ENCODE assay signal across 29 mouse cellular contexts in the genomic region with DNA sequence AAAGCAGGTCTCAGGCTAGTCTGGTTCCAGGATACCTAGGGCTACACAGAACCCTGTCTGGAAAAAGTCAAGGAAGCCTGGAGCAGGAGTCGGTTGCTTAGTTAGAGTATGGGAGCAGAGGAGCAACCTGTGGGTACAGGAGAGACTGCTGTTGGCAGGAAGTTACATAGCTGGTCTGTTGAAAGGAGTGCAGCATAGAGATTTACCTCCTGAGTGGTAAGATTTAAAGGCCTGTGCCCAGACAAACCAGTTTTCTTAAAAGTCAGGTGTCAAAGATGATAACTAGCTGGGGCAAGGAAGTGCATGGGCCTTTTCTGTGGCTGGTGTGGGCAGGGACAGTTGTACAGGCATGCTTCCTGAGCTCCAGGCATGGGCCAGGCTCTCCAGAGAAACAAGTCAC. TPM values are rescaled to one million over a fixed set of nuclear protein-coding genes. Genes with fewer than 3 reads are reported as not detected.
DNase-seq lines count a peak whose midpoint lies in the region; ATAC-seq and TF ChIP-seq lines count a peak whose summit lies in the region.
"Had no signal": no experiment of that assay in that cellular context is flagged by ENCODE, and none has a peak within 500 bp of the region (broad histone marks: within the 10 kb centered on the region; RNA-seq: fewer than 3 reads in every experiment).

No protein-coding gene starts in this region.

- no peaks in the 10 kb centered on the region for H3K9me3 ChIP-seq in liver, embryonic 11.5 days (ENCODE audit: control insufficient read depth, low read length)
- H3K9me3 ChIP-seq in midbrain, embryonic 13.5 days = no peaks in the 10 kb centered on the region
- no peaks in the 10 kb centered on the region for H3K9me3 ChIP-seq in midbrain, postnatal 0 days (ENCODE audit: low read length)
- H3K9me3 ChIP-seq: embryonic facial prominence, embryonic 13.5 days; forebrain, embryonic 12.5 days; hindbrain, embryonic 13.5 days; liver, embryonic 13.5 days; neural tube, embryonic 13.5 days had no signal

- no peak for TF ChIP-seq CTCF in midbrain, postnatal 0 days (IDR thresholded peaks at IDR 0.05)
- TF ChIP-seq CTCF in gastrocnemius, adult 2 months (IDR thresholded peaks at IDR 0.05) = no peak

- WGBS in liver, embryonic 11.5 days = 82% methylated on average over 1 of the region's 1 CpGs
- 87% methylated on average over 1 of the region's 1 CpGs for WGBS in midbrain, embryonic 13.5 days
- 90% methylated on average over 1 of the region's 1 CpGs for WGBS in midbrain, postnatal 0 days

- H3K4me1 ChIP-seq in liver, embryonic 11.5 days (replicated peaks; ENCODE audit: control insufficient read depth, insufficient read depth, low read length) = peaks cover 24% of the 10 kb centered on the region
- H3K4me1 ChIP-seq in midbrain, embryonic 13.5 days (replicated peaks) = peaks cover 40% of the 10 kb centered on the region
- H3K4me1 ChIP-seq in midbrain, postnatal 0 days (ENCODE audit: insufficient read depth, low read length) = no peaks in the 10 kb centered on the region

- no peak overlapping the region for H3K4me3 ChIP-seq in liver, embryonic 11.5 days (ENCODE audit: low read depth, low read length)
- H3K4me3 ChIP-seq in midbrain, embryonic 13.5 days (replicated peaks) = no peak overlapping the region
- H3K4me3 ChIP-seq in midbrain, postnatal 0 days (ENCODE audit: low read depth, low read length) = no peak overlapping the region
- H3K4me3 ChIP-seq in gastrocnemius, adult 2 months = no peak overlapping the region
- H3K4me3 ChIP-seq: embryonic facial prominence, embryonic 13.5 days; erythroblast, embryonic 14.5 days; forebrain, embryonic 12.5 days; hindbrain, embryonic 13.5 days; liver, embryonic 13.5 days; neural tube, embryonic 13.5 days had no signal

- 0 out of 2 replicates have a peak overlapping the region, but pooled peaks have one; percentile 13 for H3K27ac ChIP-seq in liver, embryonic 11.5 days (ENCODE audit: low read depth, low read length)
- 0 out of 2 replicates have a peak overlapping the region, but pooled peaks have one; percentile 7 for H3K27ac ChIP-seq in midbrain, embryonic 13.5 days
- H3K27ac ChIP-seq in midbrain, postnatal 0 days (ENCODE audit: low read depth, low read length) = no peak overlapping the region
- H3K27ac ChIP-seq in gastrocnemius, adult 2 months = no peak overlapping the region
- H3K27ac ChIP-seq: embryonic facial prominence, embryonic 13.5 days; forebrain, embryonic 12.5 days; hindbrain, embryonic 13.5 days; liver, embryonic 13.5 days; neural tube, embryonic 13.5 days had no signal

- ATAC-seq in liver, embryonic 11.5 days (replicated peaks; ENCODE audit: low FRiP score) = no peak
- no peak for ATAC-seq in midbrain, embryonic 13.5 days
- no peak for ATAC-seq in midbrain, postnatal 0 days (ENCODE audit: low FRiP score)
- ATAC-seq: activated CD4-positive, CD25-positive, alpha-beta regulatory T cell, adult 4 months; intestine, embryonic 16.5 days had no signal

- peaks cover 55% of the 10 kb centered on the region for H3K36me3 ChIP-seq in liver, embryonic 11.5 days (ENCODE audit: control insufficient read depth, insufficient read depth, low read length)
- peaks cover 67% of the 10 kb centered on the region for H3K36me3 ChIP-seq in midbrain, embryonic 13.5 days
- peaks cover 42% of the 10 kb centered on the region for H3K36me3 ChIP-seq in midbrain, postnatal 0 days (ENCODE audit: insufficient read depth, low read length)

- H3K27me3 ChIP-seq in liver, embryonic 11.5 days (replicated peaks; ENCODE audit: control insufficient read depth, insufficient read depth, low read length) = no peaks in the 10 kb centered on the region
- H3K27me3 ChIP-seq in midbrain, embryonic 13.5 days = no peaks in the 10 kb centered on the region
- H3K27me3 ChIP-seq in midbrain, postnatal 0 days (ENCODE audit: insufficient read depth, low read length) = no peaks in the 10 kb centered on the region
- H3K27me3 ChIP-seq: embryonic facial prominence, embryonic 13.5 days; forebrain, embryonic 12.5 days; hindbrain, embryonic 13.5 days; liver, embryonic 13.5 days; neural tube, embryonic 13.5 days had no signal

- H3K4me2 ChIP-seq in liver, embryonic 11.5 days = no peak overlapping the region
- no peak overlapping the region for H3K4me2 ChIP-seq in midbrain, embryonic 13.5 days (replicated peaks)
- no peak overlapping the region for H3K4me2 ChIP-seq in midbrain, postnatal 0 days (ENCODE audit: low read depth, low read length, poor library complexity, severe bottlenecking)
- H3K4me2 ChIP-seq: embryonic facial prominence, embryonic 13.5 days; forebrain, embryonic 12.5 days; heart, embryonic 11.5 days; hindbrain, embryonic 13.5 days; liver, embryonic 13.5 days; neural tube, embryonic 13.5 days had no signal

- no peak for DNase-seq in liver, embryonic 11.5 days (ENCODE audit: low spot score)
- no peak for DNase-seq in liver
- no peak for DNase-seq in midbrain, postnatal 0 days (ENCODE audit: low spot score)
- DNase-seq in ZHBTc4 (ENCODE audit: low read depth, low spot score) = peak; percentile 58
- no peak for DNase-seq in thymus, postnatal 25 days
- DNase-seq in heart, postnatal 25 days (ENCODE audit: low spot score) = no peak
- no peak for DNase-seq in gastrocnemius, adult 2 months
- DNase-seq: adrenal gland, adult 2 months; adrenal gland, postnatal 36 days; B cell, adult 2 months; cerebellum, adult 18-20 months; cerebellum, postnatal 10 days; gastrocnemius, postnatal 25 days; heart, adult 18-20 months; heart, postnatal 4 days; kidney, postnatal 14 days; layer of hippocampus, adult 9-11 months; liver, embryonic 13.5 days; lung, adult 2 months; midbrain, embryonic 14.5 days had no signal

- intact Hi-C loops in heart, postnatal 25 days (cut with DNase I) = loop anchor here (5.0 to 10.0 kb wide), 2 partner anchors 280 to 957 kb away; a partner anchor contains a TSS
- intact Hi-C loops in gastrocnemius, adult 2 months (cut with DNase I) = loop anchor here (10.0 kb wide), 2 partner anchors 957 to 1067 kb away; a partner anchor contains a TSS

- no peak overlapping the region for H3K9ac ChIP-seq in liver, embryonic 11.5 days (ENCODE audit: low read depth, low read length)
- H3K9ac ChIP-seq in midbrain, embryonic 13.5 days (replicated peaks) = peak overlapping the region; percentile 11; the same call in 1 of the 2 replicates
- no peak overlapping the region for H3K9ac ChIP-seq in midbrain, postnatal 0 days (replicated peaks; ENCODE audit: low read length, poor library complexity, severe bottlenecking)
- H3K9ac ChIP-seq: forebrain, embryonic 12.5 days; hindbrain, embryonic 13.5 days; liver, embryonic 13.5 days; neural tube, embryonic 13.5 days had no signal

RNA-seq across cellular contexts. Expression of a gene that starts 10.5 kb away (rescaled TPM):
- polyA plus RNA-seq in liver, embryonic 11.5 days (2014; fragmentation: Nextera tagmentation; extraction: Ambion mirVana) = 1,414 and 1,515 TPM in 2 replicates
- 677 and 688 TPM in 2 replicates for polyA plus RNA-seq in midbrain, embryonic 13.5 days (2015; fragmentation: Nextera tagmentation; extraction: Ambion mirVana)
- 1,066 and 1,223 TPM in 2 replicates for total RNA-seq in midbrain, postnatal 0 days (2014; rRNA removed)
- 799 and 839 TPM in 2 replicates for polyA plus RNA-seq in midbrain, postnatal 0 days (2015; fragmentation: Nextera tagmentation; extraction: Ambion mirVana)
- 100 to 1,000 TPM; 821 to 836 TPM for total RNA-seq in heart, postnatal 25 days (2021)
- 100 to 1,000 TPM; 700 to 838 TPM for total RNA-seq in gastrocnemius, adult 2 months (2021)

RNA-seq across cellular contexts. Expression of a gene that starts 10.6 kb away (rescaled TPM):
- polyA plus RNA-seq in liver, embryonic 11.5 days (2014; fragmentation: Nextera tagmentation; extraction: Ambion mirVana) = 18.2 and 18.7 TPM in 2 replicates
- 21.1 and 23.0 TPM in 2 replicates for polyA plus RNA-seq in midbrain, embryonic 13.5 days (2015; fragmentation: Nextera tagmentation; extraction: Ambion mirVana)
- 22.0 and 24.3 TPM in 2 replicates for total RNA-seq in midbrain, postnatal 0 days (2014; rRNA removed)
- 12.5 and 14.6 TPM in 2 replicates for polyA plus RNA-seq in midbrain, postnatal 0 days (2015; fragmentation: Nextera tagmentation; extraction: Ambion mirVana)
- total RNA-seq in heart, postnatal 25 days (2021) = 10 to 100 TPM in 1 of 2 experiments, 1 to 10 TPM in 1; 9.3 to 10.2 TPM
- total RNA-seq in gastrocnemius, adult 2 months (2021) = 1 to 10 TPM; 8.7 TPM

Comparison
In these comparisons a context has a peak if more than half of its experiments do, and no peak if none do; other contexts are left out.
1. H3K27ac ChIP-seq: peak in liver, embryonic 11.5 days (single experiment) and midbrain, embryonic 13.5 days (single experiment); none in midbrain, postnatal 0 days (single experiment) and gastrocnemius, adult 2 months (single experiment).